In the genomic region with DNA sequence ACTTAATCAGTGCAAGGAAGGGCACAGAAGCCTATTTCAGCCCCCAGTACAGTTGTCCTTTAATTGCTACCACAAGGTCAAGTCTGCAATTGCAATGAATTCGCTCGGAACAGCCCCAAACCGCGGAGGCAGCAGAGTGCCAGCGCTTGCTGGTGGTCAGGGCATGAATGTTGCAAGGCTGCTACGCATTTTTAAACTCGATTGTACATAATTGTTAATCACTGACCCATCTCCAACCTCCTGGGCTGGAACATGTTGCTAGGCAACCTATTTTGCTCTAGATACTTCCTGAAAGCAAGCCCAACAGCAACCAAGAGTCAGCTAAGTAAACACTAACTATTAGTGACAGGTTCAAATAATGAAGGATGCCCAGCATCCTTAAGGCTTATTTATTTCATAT, we compare ENCODE assay signal across 8 mouse cellular contexts.
DNase-seq lines count a peak whose midpoint lies in the region; ATAC-seq lines count a peak whose summit lies in the region.

No protein-coding gene starts in this region.

- 6% methylated on average over 7 of the region's 7 CpGs for WGBS in hindbrain, embryonic 14.5 days

- DNase-seq in cerebellum, postnatal 14 days = peak; percentile 50 to 52
- DNase-seq in cerebellum, adult 11 months = no peak
- DNase-seq in hindbrain, embryonic 14.5 days (ENCODE audit: low spot score) = peak; percentile 48
- DNase-seq in frontal cortex, postnatal 25 days (ENCODE audit: low spot score in 2 of 2) = no peak
- no peak for DNase-seq in lung, adult 18-20 months
- DNase-seq in thymus, postnatal 14 days = no peak

- H3K4me1 ChIP-seq in hindbrain, embryonic 14.5 days (replicated peaks; ENCODE audit: control insufficient read depth, insufficient read depth, low read length) = peaks cover 34% of the 10 kb centered on the region

- ATAC-seq in common myeloid progenitor, adult 5-6 weeks (replicated peaks; ENCODE audit: low read depth, poor library complexity, severe bottlenecking) = peak; percentile 42
- ATAC-seq in hindbrain, embryonic 14.5 days (ENCODE audit: low FRiP score) = no peak
- ATAC-seq in megakaryocyte-erythroid progenitor cell, adult 5-6 weeks (replicated peaks; ENCODE audit: low FRiP score, low TSS enrichment, poor library complexity, severe bottlenecking) = 0 out of 2 replicates have a peak, but pooled peaks have one; percentile 8

- H3K27me3 ChIP-seq in hindbrain, embryonic 14.5 days (ENCODE audit: control insufficient read depth, insufficient read depth, low read length) = no peaks in the 10 kb centered on the region

- no peaks in the 10 kb centered on the region for H3K36me3 ChIP-seq in hindbrain, embryonic 14.5 days (replicated peaks; ENCODE audit: control insufficient read depth, insufficient read depth)

- no peaks in the 10 kb centered on the region for H3K9me3 ChIP-seq in hindbrain, embryonic 14.5 days (ENCODE audit: control insufficient read depth, low read length)

- H3K4me2 ChIP-seq in hindbrain, embryonic 14.5 days (replicated peaks) = peak overlapping the region; percentile 30; the same call in 1 of the 2 replicates

- 0 out of 2 replicates have a peak overlapping the region, but pooled peaks have one; percentile 25 for H3K9ac ChIP-seq in hindbrain, embryonic 14.5 days

- 0 out of 2 replicates have a peak overlapping the region, but pooled peaks have one; percentile 45 for H3K27ac ChIP-seq in hindbrain, embryonic 14.5 days

- H3K4me3 ChIP-seq in hindbrain, embryonic 14.5 days (replicated peaks; ENCODE audit: low read length) = no peak overlapping the region

Comparison
In these comparisons a context has a peak if more than half of its experiments do, and no peak if none do; other contexts are left out.
1. DNase-seq: peak in cerebellum, postnatal 14 days (2 of 2) and hindbrain, embryonic 14.5 days (single experiment); none in cerebellum, adult 11 months (single experiment), frontal cortex, postnatal 25 days (0 of 2), lung, adult 18-20 months (0 of 2) and thymus, postnatal 14 days (single experiment).